Mouse (Mus musculus): ENCODE data around the gene Upb1. TPM values are rescaled to one million over a fixed set of nuclear protein-coding genes. Genes with fewer than 3 reads are reported as not detected.

Gene Upb1
- total RNA-seq, 2 experiments from 2014 or later = 0.19 TPM; not detected in 1

DNA sequence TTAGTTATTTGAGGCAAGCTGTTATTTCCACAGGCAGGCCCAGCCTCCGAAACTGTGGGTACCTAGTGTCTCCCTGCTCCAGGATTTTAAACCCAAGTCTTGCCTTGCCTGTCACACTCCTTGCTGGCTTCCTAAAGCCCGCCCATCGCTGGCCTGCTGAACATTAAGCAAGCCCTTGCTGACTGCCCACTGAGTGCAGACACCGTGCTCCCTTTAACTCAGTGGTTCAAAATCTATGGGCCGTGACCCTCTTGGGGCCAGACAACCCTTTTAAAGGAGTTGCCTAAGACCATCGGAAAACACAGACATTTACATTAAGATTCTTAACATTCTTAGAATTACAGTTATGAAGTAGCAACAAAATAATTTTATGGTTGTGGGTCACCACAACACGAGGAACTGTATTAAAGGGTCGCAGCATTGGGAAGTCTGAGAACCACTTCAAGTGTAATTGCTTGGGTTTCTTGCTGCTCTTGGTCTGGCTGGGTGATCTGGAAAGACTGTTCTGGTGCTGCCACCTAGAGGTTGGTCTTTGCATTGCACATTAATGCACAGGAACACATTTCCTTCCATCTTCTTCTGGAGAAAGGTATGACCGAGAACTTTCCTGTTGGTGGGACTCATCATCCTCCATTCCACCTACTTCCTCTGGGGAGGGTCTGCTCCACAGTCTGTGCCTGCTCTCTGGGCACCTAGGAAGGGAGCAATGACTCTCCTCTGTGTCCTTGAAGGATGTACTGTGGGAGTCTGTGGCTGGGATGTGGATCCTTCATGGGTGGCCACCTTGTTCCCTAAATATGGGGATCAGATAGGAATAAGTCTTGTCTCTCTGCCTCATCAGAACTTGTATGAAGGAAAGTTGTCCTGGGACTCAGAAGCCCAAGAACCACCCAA lies 85.4 kb downstream of the Upb1 start:
- peak; percentile 64; the same call in 1 of the 2 replicates for ATAC-seq (replicated peaks; ENCODE audit: low FRiP score, low TSS enrichment, poor library complexity, severe bottlenecking)

DNA sequence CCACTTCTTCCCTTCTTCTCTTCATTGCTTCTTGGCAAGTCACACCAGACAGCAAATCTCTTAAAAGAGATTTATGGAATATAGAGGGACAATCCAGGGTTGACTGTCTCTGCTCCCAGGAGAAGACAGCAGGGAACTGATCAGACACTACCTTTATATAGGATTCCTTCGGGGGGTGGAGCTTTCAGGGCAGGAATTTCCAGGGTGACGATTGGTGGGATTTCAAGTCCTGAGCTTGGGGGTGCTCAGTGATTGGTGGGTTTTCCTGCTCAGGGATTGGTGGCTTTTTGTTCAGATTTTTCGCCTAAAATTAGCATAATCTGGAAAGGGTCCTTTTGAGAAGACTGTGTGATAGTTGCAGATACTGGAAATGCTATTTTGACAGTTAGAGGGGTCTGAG lies 86.2 kb downstream of the Upb1 start:
- ATAC-seq (replicated peaks; ENCODE audit: low FRiP score, low TSS enrichment, poor library complexity, severe bottlenecking) = no peak

DNA sequence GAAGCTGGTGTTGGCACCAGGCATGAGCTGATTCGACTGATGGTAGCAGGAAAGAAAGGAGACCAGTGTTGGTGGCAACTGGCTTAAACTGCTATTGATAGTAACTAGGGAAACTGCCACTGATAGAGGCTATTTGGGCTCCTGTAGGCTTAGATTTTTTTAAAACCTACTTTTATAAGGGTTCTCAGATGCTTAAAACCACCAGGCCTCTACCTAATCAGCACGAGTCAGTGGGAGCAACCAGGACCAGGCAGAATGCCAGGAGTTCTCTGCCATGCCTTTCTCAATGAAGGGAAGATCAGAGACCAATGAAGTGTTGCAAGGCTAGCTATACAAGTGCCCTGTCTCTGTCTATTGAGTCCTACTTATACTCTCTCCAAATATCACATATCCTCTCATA lies 88.6 kb downstream of the Upb1 start:
- ATAC-seq (replicated peaks; ENCODE audit: low FRiP score, low TSS enrichment, poor library complexity, severe bottlenecking) = peak; percentile 80

DNA sequence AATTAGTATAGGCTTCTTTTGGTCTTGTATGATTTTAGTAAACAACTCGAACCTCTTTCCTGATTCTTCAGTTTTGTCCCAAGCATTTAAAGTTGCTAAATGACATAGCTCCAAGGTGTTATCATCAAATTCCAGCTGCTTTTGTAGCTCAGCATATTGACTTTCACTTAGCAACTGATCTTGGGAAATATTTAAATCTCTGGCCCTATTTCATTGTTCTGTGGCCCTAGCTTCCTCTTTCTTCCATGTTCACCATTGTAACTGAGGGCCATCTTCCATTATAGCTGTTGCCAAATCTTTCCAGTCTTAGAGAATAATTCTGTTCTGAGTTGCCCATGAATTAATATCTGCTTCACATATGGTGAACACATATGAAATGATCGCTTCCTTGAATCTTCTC lies 89.8 kb downstream of the Upb1 start:
- ATAC-seq (replicated peaks; ENCODE audit: low FRiP score, low TSS enrichment, poor library complexity, severe bottlenecking) = no peak

Other genes starting within 250 kb of the Upb1 start
- gene Specc1l, start 189.0 kb upstream of the Upb1 start, total RNA-seq (2014; fragmentation: Nextera tagmentation) = 25.5 and 30.8 TPM in 2 replicates
- 36.3 and 37.2 TPM in 2 replicates for gene Specc1l, start 189.0 kb upstream of the Upb1 start, total RNA-seq (2017)
- 0.09 and 0.67 TPM in 2 replicates for gene Adora2a, start 84.2 kb upstream of the Upb1 start, total RNA-seq (2014; fragmentation: Nextera tagmentation)
- gene Adora2a, start 84.2 kb upstream of the Upb1 start, total RNA-seq (2017) = 0.28 and 0.88 TPM in 2 replicates
- 113 and 163 TPM in 2 replicates for gene Snrpd3, start 116.4 kb downstream of the Upb1 start, total RNA-seq (2014; fragmentation: Nextera tagmentation)
- 74.2 and 142 TPM in 2 replicates for gene Snrpd3, start 116.4 kb downstream of the Upb1 start, total RNA-seq (2017)
- gene Gucd1, start 116.9 kb downstream of the Upb1 start, total RNA-seq (2014; fragmentation: Nextera tagmentation) = 13.9 and 18.9 TPM in 2 replicates
- 14.8 and 19.3 TPM in 2 replicates for gene Gucd1, start 116.9 kb downstream of the Upb1 start, total RNA-seq (2017)
- gene Lrrc75b, start 159.2 kb downstream of the Upb1 start, total RNA-seq (2014; fragmentation: Nextera tagmentation) = 0.07 TPM in 1 of 2 replicates, not detected in the other
- gene Lrrc75b, start 159.2 kb downstream of the Upb1 start, total RNA-seq (2017) = not detected in 2 replicates
- 3.3 TPM in 1 of 2 replicates, not detected in the other for gene Ggt1, start 160.5 kb downstream of the Upb1 start, total RNA-seq (2014; fragmentation: Nextera tagmentation)
- gene Ggt1, start 160.5 kb downstream of the Upb1 start, total RNA-seq (2017) = not detected in 2 replicates
- 0.52 and 0.67 TPM in 2 replicates for gene Ggt5, start 188.2 kb downstream of the Upb1 start, total RNA-seq (2014; fragmentation: Nextera tagmentation)
- gene Ggt5, start 188.2 kb downstream of the Upb1 start, total RNA-seq (2017) = 0.70 and 2.7 TPM in 2 replicates
- 2.3 and 4.8 TPM in 2 replicates for gene Susd2, start 242.9 kb downstream of the Upb1 start, total RNA-seq (2014; fragmentation: Nextera tagmentation)
- gene Susd2, start 242.9 kb downstream of the Upb1 start, total RNA-seq (2017) = 0.69 and 0.94 TPM in 2 replicates

Measured in megakaryocyte-erythroid progenitor cell, adult 5-6 weeks (primary cell).